In the genomic region with DNA sequence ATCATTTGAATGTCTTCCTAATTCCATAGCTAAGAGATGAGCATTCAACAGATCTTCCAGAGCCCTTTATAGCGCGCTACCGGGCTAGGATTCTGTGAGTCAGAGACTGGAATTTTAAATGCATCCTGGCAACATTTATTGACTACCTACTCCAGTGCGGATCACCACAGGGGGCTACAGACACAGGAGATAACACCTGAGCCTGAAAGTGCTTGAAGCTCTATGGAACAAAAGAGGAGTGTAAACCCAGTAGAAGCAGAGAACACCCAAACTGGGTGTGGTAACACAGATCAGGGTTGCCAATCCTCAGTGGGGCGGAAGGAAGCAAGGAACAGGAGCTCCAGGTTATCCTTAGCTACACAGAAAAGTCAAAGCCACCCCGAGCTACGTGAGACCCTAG, we compare ENCODE assay signal across 28 mouse cellular contexts. TPM values are rescaled to one million over a fixed set of nuclear protein-coding genes. Genes with fewer than 3 reads are reported as not detected.
DNase-seq lines count a peak whose midpoint lies in the region; ATAC-seq and TF ChIP-seq lines count a peak whose summit lies in the region.
"Had no signal": no experiment of that assay in that cellular context is flagged by ENCODE, and none has a peak within 500 bp of the region (broad histone marks: within the 10 kb centered on the region; RNA-seq: fewer than 3 reads in every experiment).

No protein-coding gene starts in this region.

- H3K36me3 ChIP-seq in liver, adult 2 months (ENCODE audit: control insufficient read depth, insufficient read depth, low read length), result peaks cover 10% of the 10 kb centered on the region
- no peaks in the 10 kb centered on the region; the same call in 1 of the 2 replicates for H3K36me3 ChIP-seq in liver, postnatal 0 days (replicated peaks; ENCODE audit: insufficient read depth, low read length)
- peaks cover 6% of the 10 kb centered on the region; the same call in 1 of the 2 replicates for H3K36me3 ChIP-seq in small intestine, adult 2 months (ENCODE audit: control insufficient read depth, insufficient read depth, low read length)
- H3K36me3 ChIP-seq: embryonic facial prominence, embryonic 12.5 days; embryonic facial prominence, embryonic 15.5 days; heart, embryonic 15.5 days; hindbrain, embryonic 10.5 days; intestine, embryonic 15.5 days had no signal

- H3K4me1 ChIP-seq in liver, adult 2 months (ENCODE audit: control insufficient read depth, insufficient read depth, low read length), result peaks cover 19% of the 10 kb centered on the region
- H3K4me1 ChIP-seq in liver, postnatal 0 days (ENCODE audit: insufficient read depth), result peaks cover 3% of the 10 kb centered on the region; the same call in 1 of the 2 replicates
- peaks cover 17% of the 10 kb centered on the region; the same call in 1 of the 2 replicates for H3K4me1 ChIP-seq in small intestine, adult 2 months (ENCODE audit: control insufficient read depth, insufficient read depth, insufficient read length, low read length)
- H3K4me1 ChIP-seq: embryonic facial prominence, embryonic 12.5 days; heart, embryonic 15.5 days; intestine, embryonic 15.5 days had no signal

- H3K27ac ChIP-seq in liver, adult 2 months (replicated peaks; ENCODE audit: insufficient read depth, low read depth, low read length), result peak overlapping the region; percentile 72
- H3K27ac ChIP-seq in liver, postnatal 0 days (ENCODE audit: low read depth), result no peak overlapping the region
- H3K27ac ChIP-seq in small intestine, adult 2 months (ENCODE audit: insufficient read depth, low read depth, low read length), result peak overlapping the region; percentile 35; the same call in 1 of the 2 replicates
- no peak overlapping the region for H3K27ac ChIP-seq in layer of hippocampus, adult 2 months
- H3K27ac ChIP-seq: embryonic facial prominence, embryonic 12.5 days; embryonic facial prominence, embryonic 15.5 days; heart, adult 2 months; heart, embryonic 15.5 days; hindbrain, embryonic 10.5 days; hindbrain, embryonic 13.5 days; intestine, embryonic 15.5 days had no signal

- ATAC-seq in cerebellum, adult (ENCODE audit: insufficient number of reproducible peaks, low FRiP score, low TSS enrichment), result no peak
- ATAC-seq in liver, postnatal 0 days, result no peak
- ATAC-seq: activated CD4-positive, CD25-positive, alpha-beta regulatory T cell, adult 4 months; forebrain, embryonic 14.5 days; forebrain, postnatal 0 days; hindbrain, embryonic 16.5 days; intestine, embryonic 15.5 days; Patski had no signal

- no peak for TF ChIP-seq EP300 in liver, postnatal 0 days (IDR thresholded peaks at IDR 0.05; ENCODE audit: low read depth)

- no peak overlapping the region for H3K4me3 ChIP-seq in liver, adult 2 months (ENCODE audit: insufficient read depth, low read depth, low read length)
- H3K4me3 ChIP-seq in liver, postnatal 0 days (ENCODE audit: low read depth, low read length), result no peak overlapping the region
- H3K4me3 ChIP-seq in small intestine, adult 2 months (ENCODE audit: low read depth, low read length), result no peak overlapping the region
- no peak overlapping the region for H3K4me3 ChIP-seq in layer of hippocampus, adult 2 months
- H3K4me3 ChIP-seq: embryonic facial prominence, embryonic 12.5 days; embryonic facial prominence, embryonic 15.5 days; heart, adult 2 months; heart, embryonic 15.5 days; hindbrain, embryonic 10.5 days; hindbrain, embryonic 13.5 days; intestine, embryonic 15.5 days had no signal

- H3K79me2 ChIP-seq in liver, adult 2 months (ENCODE audit: control insufficient read depth, insufficient read depth, low read length), result peaks cover 14% of the 10 kb centered on the region; the same call in 1 of the 2 replicates

- no peaks in the 10 kb centered on the region for H3K27me3 ChIP-seq in liver, adult 2 months (ENCODE audit: control insufficient read depth, insufficient read depth, low read length)
- no peaks in the 10 kb centered on the region; the same call in 1 of the 2 replicates for H3K27me3 ChIP-seq in liver, postnatal 0 days (ENCODE audit: insufficient read depth, low read length)
- no peaks in the 10 kb centered on the region for H3K27me3 ChIP-seq in small intestine, adult 2 months (ENCODE audit: control insufficient read depth, insufficient read depth, low read length)
- H3K27me3 ChIP-seq: embryonic facial prominence, embryonic 12.5 days; embryonic facial prominence, embryonic 15.5 days; heart, embryonic 15.5 days; hindbrain, embryonic 13.5 days; intestine, embryonic 15.5 days had no signal

- peak; percentile 15 to 19 for DNase-seq in cerebellum, postnatal 10 days
- no peak for DNase-seq in liver, adult 2 months (ENCODE audit: extremely low read depth, low read depth, low spot score)
- DNase-seq in liver, postnatal 0 days, result no peak
- no peak for DNase-seq in layer of hippocampus, adult 2 months (ENCODE audit: low spot score in 2 of 2)
- DNase-seq: adrenal gland, adult 8-10 months; adrenal gland, postnatal 25 days; cerebellum, adult 11 months; forebrain, postnatal 0 days; gastrocnemius, postnatal 10 days; gastrocnemius, postnatal 36 days; heart, adult 2 months; heart, postnatal 10 days; heart, postnatal 36 days; kidney, adult 18-20 months had no signal

- no peak overlapping the region for H3K4me2 ChIP-seq in liver, postnatal 0 days (ENCODE audit: low read depth, low read length)
- H3K4me2 ChIP-seq: embryonic facial prominence, embryonic 12.5 days; embryonic facial prominence, embryonic 15.5 days; heart, embryonic 11.5 days; heart, embryonic 15.5 days; hindbrain, embryonic 13.5 days; intestine, embryonic 15.5 days had no signal

- no peaks in the 10 kb centered on the region for H3K9me3 ChIP-seq in liver, postnatal 0 days (ENCODE audit: low read length)
- H3K9me3 ChIP-seq: embryonic facial prominence, embryonic 12.5 days; embryonic facial prominence, embryonic 15.5 days; G1E; heart, embryonic 15.5 days; hindbrain, embryonic 10.5 days; hindbrain, embryonic 13.5 days; intestine, embryonic 15.5 days had no signal

- TF ChIP-seq POLR2A in liver, adult 2 months (IDR thresholded peaks at IDR 0.05; ENCODE audit: extremely low read depth, insufficient read depth, low read length), result no peak
- TF ChIP-seq POLR2A in small intestine, adult 2 months (IDR thresholded peaks at IDR 0.05; ENCODE audit: low read depth, low read length), result no peak

- WGBS in liver, adult 2 months, result 78% methylated on average over 7 of the region's 7 CpGs
- 82% methylated on average over 7 of the region's 7 CpGs for WGBS in liver, postnatal 0 days (ENCODE audit: insufficient replicate concordance)
- WGBS in small intestine, adult 2 months, result 80% methylated on average over 7 of the region's 7 CpGs

- no peak overlapping the region for H3K9ac ChIP-seq in liver, adult 2 months (ENCODE audit: low read depth, low read length)
- H3K9ac ChIP-seq in liver, postnatal 0 days (replicated peaks), result no peak overlapping the region
- H3K9ac ChIP-seq: embryonic facial prominence, embryonic 12.5 days; embryonic facial prominence, embryonic 15.5 days; forebrain, postnatal 0 days; heart, embryonic 15.5 days; hindbrain, embryonic 13.5 days; intestine, embryonic 15.5 days had no signal

- no peak for TF ChIP-seq CTCF in liver, adult 2 months (IDR thresholded peaks at IDR 0.05; ENCODE audit: low read depth, low read length)
- no peak for TF ChIP-seq CTCF in liver, postnatal 0 days (IDR thresholded peaks at IDR 0.05; ENCODE audit: low read depth)
- TF ChIP-seq CTCF in small intestine, adult 2 months (IDR thresholded peaks at IDR 0.05; ENCODE audit: extremely low read depth, insufficient read length, insufficient replicate concordance, low read depth, low read length), result no peak
- TF ChIP-seq CTCF in layer of hippocampus, adult 2 months (conservative IDR thresholded peaks at IDR 0.05), result no peak

RNA-seq across cellular contexts. Expression of gene Zdhhc9, which starts 6.2 kb away (rescaled TPM):
- total RNA-seq in liver, adult 2 months (2014; rRNA removed), result 36.2 and 46.2 TPM in 2 replicates
- polyA plus RNA-seq in liver, adult 2 months (2012; rRNA removed), result 66.4 and 71.8 TPM in 2 replicates
- 3.1 and 3.5 TPM in 2 replicates for polyA plus RNA-seq in liver, postnatal 0 days (2015; fragmentation: Nextera tagmentation; extraction: Ambion mirVana)
- polyA plus RNA-seq in small intestine, adult 2 months (2012; rRNA removed), result 17.2 and 36.2 TPM in 2 replicates
- 10 to 100 TPM; 41.3 to 41.6 TPM for total RNA-seq in layer of hippocampus, adult 2 months (2021)

RNA-seq across cellular contexts. Expression of gene Utp14a, which starts 54.2 kb away (rescaled TPM):
- 6.4 and 6.7 TPM in 2 replicates for total RNA-seq in liver, adult 2 months (2014; rRNA removed)
- 1.4 and 2.2 TPM in 2 replicates for polyA plus RNA-seq in liver, adult 2 months (2012; rRNA removed)
- 7.9 and 8.1 TPM in 2 replicates for polyA plus RNA-seq in liver, postnatal 0 days (2015; fragmentation: Nextera tagmentation; extraction: Ambion mirVana)
- polyA plus RNA-seq in small intestine, adult 2 months (2012; rRNA removed), result 0.51 and 0.56 TPM in 2 replicates
- total RNA-seq in layer of hippocampus, adult 2 months (2021), result 10 to 100 TPM; 16.6 to 20.1 TPM

RNA-seq across cellular contexts. Expression of gene Sash3, which starts 56.2 kb away (rescaled TPM):
- 0.83 and 1.5 TPM in 2 replicates for total RNA-seq in liver, adult 2 months (2014; rRNA removed)
- 0.72 and 1.4 TPM in 2 replicates for polyA plus RNA-seq in liver, adult 2 months (2012; rRNA removed)
- polyA plus RNA-seq in liver, postnatal 0 days (2015; fragmentation: Nextera tagmentation; extraction: Ambion mirVana), result 8.4 and 9.3 TPM in 2 replicates
- 4.2 and 6.6 TPM in 2 replicates for polyA plus RNA-seq in small intestine, adult 2 months (2012; rRNA removed)
- 1 to 10 TPM; 1.5 to 1.8 TPM for total RNA-seq in layer of hippocampus, adult 2 months (2021)
- polyA plus RNA-seq: Patski had no signal

Comparison
In these comparisons a context has a peak if more than half of its experiments do, and no peak if none do; other contexts are left out.
1. H3K27ac ChIP-seq: peak in liver, adult 2 months (single experiment) and small intestine, adult 2 months (single experiment); none in liver, postnatal 0 days (single experiment) and layer of hippocampus, adult 2 months (single experiment).
2. DNase-seq: peak in cerebellum, postnatal 10 days (2 of 2); none in liver, adult 2 months (single experiment), liver, postnatal 0 days (single experiment) and layer of hippocampus, adult 2 months (0 of 2).